Mouse (Mus musculus): ENCODE data around the gene Ifna2. TPM values are rescaled to one million over a fixed set of nuclear protein-coding genes. Genes with fewer than 3 reads are reported as not detected.

The Ifna2 gene
- polyA plus RNA-seq, 1 experiment from 2014 or later: not detected

GRCm38 (mm10) chr4:88681353-88681752, 2.4 kb downstream of the Ifna2 start:
- Histone ChIP-seq H3K4me2 (replicated peaks; ENCODE audit: low read depth, low read length) (no peak overlapping the region), H3K36me3 (ENCODE audit: insufficient read depth, low read length) (no peaks in the 10 kb centered on the region), H3K27me3 (replicated peaks; ENCODE audit: insufficient read depth, low read length) (no peaks in the 10 kb centered on the region), H3K9me3 (ENCODE audit: low read length) (no peaks in the 10 kb centered on the region), H3K4me3 (ENCODE audit: low read depth, low read length) (no peak overlapping the region), H3K27ac (ENCODE audit: low read length) (no peak overlapping the region), H3K4me1 (ENCODE audit: insufficient read depth, low read depth, low read length) (no peaks in the 10 kb centered on the region), H3K9ac (replicated peaks; ENCODE audit: low read depth) (no peak overlapping the region)
- WGBS: 40% methylated on average over 3 of the region's 3 CpGs
- ATAC-seq (no peak), DNase-seq (ENCODE audit: low spot score) (no peak)
- TF ChIP-seq EP300 (IDR thresholded peaks at IDR 0.05) (no peak), CTCF (IDR thresholded peaks at IDR 0.05) (no peak)

- DNase-seq (ENCODE audit: low spot score): peak; percentile 40
- no peaks in the 10 kb centered on the region for H3K27me3 ChIP-seq (replicated peaks; ENCODE audit: insufficient read depth, low read length)
- no peak for ATAC-seq
Observed at GRCm38 (mm10) chr4:88680362-88680761, 3.4 kb downstream of the Ifna2 start.

GRCm38 (mm10) chr4:88676824-88677223, 6.9 kb downstream of the Ifna2 start, which contains the start of gene Ifna16:
TSS of gene Ifna16 (minus strand) at chr4:88676924.
- H3K9me3 ChIP-seq (ENCODE audit: low read length): no peaks in the 10 kb centered on the region

More at GRCm38 (mm10) chr4:88680362-88680761, 3.4 kb downstream of the Ifna2 start:
- Histone ChIP-seq H3K4me2 (replicated peaks; ENCODE audit: low read depth, low read length) (no peak overlapping the region), H3K9me3 (ENCODE audit: low read length) (no peaks in the 10 kb centered on the region), H3K27ac (ENCODE audit: low read length) (no peak overlapping the region), H3K36me3 (ENCODE audit: insufficient read depth, low read length) (no peaks in the 10 kb centered on the region), H3K4me1 (ENCODE audit: insufficient read depth, low read depth, low read length) (no peaks in the 10 kb centered on the region), H3K4me3 (ENCODE audit: low read depth, low read length) (no peak overlapping the region), H3K9ac (replicated peaks; ENCODE audit: low read depth) (no peak overlapping the region)
- no peak for TF ChIP-seq EP300 (IDR thresholded peaks at IDR 0.05)
- TF ChIP-seq CTCF (IDR thresholded peaks at IDR 0.05): peak; percentile 60
- 41% methylated on average over 8 of the region's 8 CpGs for WGBS

DNA sequence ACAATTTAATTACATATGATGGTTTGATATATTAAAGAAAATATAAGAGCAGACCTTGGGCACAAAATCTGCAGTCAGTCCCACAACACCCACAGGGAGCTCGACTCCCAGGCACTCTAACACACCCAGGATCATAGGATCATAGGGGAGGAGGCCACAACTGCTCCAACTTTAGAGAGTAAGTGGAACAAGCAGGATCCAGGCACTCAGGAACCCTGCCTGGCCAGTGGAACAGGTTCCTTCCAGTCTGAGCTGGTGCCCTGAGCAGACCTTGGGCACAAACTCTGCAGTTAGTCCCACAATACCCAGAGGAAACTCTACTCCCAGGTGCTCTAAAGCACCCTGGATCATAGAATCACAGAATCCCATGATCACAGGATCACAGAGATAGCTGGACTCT, 28.3 kb downstream of the Ifna2 start:
- no peak overlapping the region for H3K9ac ChIP-seq (replicated peaks; ENCODE audit: low read depth)

More at GRCm38 (mm10) chr4:88676824-88677223, 6.9 kb downstream of the Ifna2 start, which contains the start of gene Ifna16:
- Histone ChIP-seq H3K4me2 (replicated peaks; ENCODE audit: low read depth, low read length) (no peak within 1 kb of the TSS), H3K9ac (replicated peaks; ENCODE audit: low read depth) (no peak within 1 kb of the TSS), H3K27ac (ENCODE audit: low read length) (no peak within 1 kb of the TSS), H3K27me3 (replicated peaks; ENCODE audit: insufficient read depth, low read length) (no peaks in the 10 kb centered on the region), H3K36me3 (ENCODE audit: insufficient read depth, low read length) (no peaks in the 10 kb centered on the region), H3K4me1 (ENCODE audit: insufficient read depth, low read depth, low read length) (no peaks in the 10 kb centered on the region), H3K4me3 (ENCODE audit: low read depth, low read length) (no peak within 1 kb of the TSS)
- WGBS: 88% methylated on average over 1 of the region's 1 CpGs
- TF ChIP-seq CTCF (IDR thresholded peaks at IDR 0.05): no peak
- TF ChIP-seq EP300 (IDR thresholded peaks at IDR 0.05): no peak
- ATAC-seq (no peak), DNase-seq (ENCODE audit: low spot score) (no peak)

GRCm38 (mm10) chr4:88653644-88654043, 30.1 kb downstream of the Ifna2 start:
- Histone ChIP-seq H3K4me3 (ENCODE audit: low read depth, low read length) (no peak overlapping the region), H3K27me3 (replicated peaks; ENCODE audit: insufficient read depth, low read length) (no peaks in the 10 kb centered on the region), H3K9me3 (ENCODE audit: low read length) (no peaks in the 10 kb centered on the region), H3K4me2 (replicated peaks; ENCODE audit: low read depth, low read length) (no peak overlapping the region), H3K27ac (ENCODE audit: low read length) (no peak overlapping the region), H3K4me1 (ENCODE audit: insufficient read depth, low read depth, low read length) (no peaks in the 10 kb centered on the region), H3K36me3 (ENCODE audit: insufficient read depth, low read length) (no peaks in the 10 kb centered on the region), H3K9ac (replicated peaks; ENCODE audit: low read depth) (no peak overlapping the region)
- ATAC-seq (no peak), DNase-seq (ENCODE audit: low spot score) (no peak)
- TF ChIP-seq CTCF (IDR thresholded peaks at IDR 0.05) (no peak), EP300 (IDR thresholded peaks at IDR 0.05) (no peak)
- 73% methylated on average over 3 of the region's 3 CpGs for WGBS

More for the DNA sequence above, 28.3 kb downstream of the Ifna2 start:
- 14% methylated on average over 1 of the region's 1 CpGs for WGBS
- DNase-seq (ENCODE audit: low spot score): no peak
- no peak overlapping the region for H3K27ac ChIP-seq (ENCODE audit: low read length)
- H3K4me2 ChIP-seq (replicated peaks; ENCODE audit: low read depth, low read length): no peak overlapping the region
- no peak overlapping the region for H3K4me3 ChIP-seq (ENCODE audit: low read depth, low read length)
- H3K27me3 ChIP-seq (replicated peaks; ENCODE audit: insufficient read depth, low read length): no peaks in the 10 kb centered on the region
- H3K9me3 ChIP-seq (ENCODE audit: low read length): no peaks in the 10 kb centered on the region
- TF ChIP-seq EP300 (IDR thresholded peaks at IDR 0.05) (no peak), CTCF (IDR thresholded peaks at IDR 0.05) (no peak)
- no peak for ATAC-seq
- H3K4me1 ChIP-seq (ENCODE audit: insufficient read depth, low read depth, low read length): no peaks in the 10 kb centered on the region
- H3K36me3 ChIP-seq (ENCODE audit: insufficient read depth, low read length): no peaks in the 10 kb centered on the region

GRCm38 (mm10) chr4:88644359-88644758, 39.4 kb downstream of the Ifna2 start, which contains the start of gene Ifna13:
TSS of gene Ifna13 (minus strand) at chr4:88644459.
- Histone ChIP-seq H3K4me1 (ENCODE audit: insufficient read depth, low read depth, low read length) (no peaks in the 10 kb centered on the region), H3K9ac (replicated peaks; ENCODE audit: low read depth) (no peak within 1 kb of the TSS), H3K27me3 (replicated peaks; ENCODE audit: insufficient read depth, low read length) (no peaks in the 10 kb centered on the region), H3K36me3 (ENCODE audit: insufficient read depth, low read length) (no peaks in the 10 kb centered on the region), H3K4me3 (ENCODE audit: low read depth, low read length) (no peak within 1 kb of the TSS), H3K9me3 (ENCODE audit: low read length) (no peaks in the 10 kb centered on the region), H3K4me2 (replicated peaks; ENCODE audit: low read depth, low read length) (no peak within 1 kb of the TSS), H3K27ac (ENCODE audit: low read length) (no peak within 1 kb of the TSS)
- WGBS: 42% methylated on average over 2 of the region's 2 CpGs
- TF ChIP-seq EP300 (IDR thresholded peaks at IDR 0.05): no peak
- no peak for ATAC-seq
- DNase-seq (ENCODE audit: low spot score): no peak

DNA sequence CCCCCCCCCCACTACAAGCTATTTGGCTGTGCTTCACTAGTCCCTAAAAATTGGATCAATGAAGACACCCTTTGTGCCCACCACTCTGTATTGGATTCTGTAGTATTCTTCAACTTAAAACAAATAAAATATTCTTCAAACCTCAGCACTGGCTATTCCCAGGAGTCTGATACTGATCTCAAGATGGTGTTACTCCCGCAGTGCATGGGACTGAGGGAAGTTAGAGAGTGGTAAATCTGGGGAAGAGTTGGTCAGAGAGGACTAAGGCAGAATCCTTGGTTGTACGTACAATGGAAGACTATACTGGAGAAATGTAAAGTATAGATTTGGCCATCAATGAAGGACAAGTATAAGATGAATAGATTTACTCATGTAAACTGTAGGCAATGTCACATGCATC, 41.2 kb downstream of the Ifna2 start:
- no peak overlapping the region for H3K4me3 ChIP-seq (ENCODE audit: low read depth, low read length)
- TF ChIP-seq EP300 (IDR thresholded peaks at IDR 0.05) (no peak), CTCF (IDR thresholded peaks at IDR 0.05) (no peak)
- ATAC-seq (no peak), DNase-seq (ENCODE audit: low spot score) (no peak)
- 14% methylated on average over 2 of the region's 2 CpGs for WGBS
- no peaks in the 10 kb centered on the region for H3K27me3 ChIP-seq (replicated peaks; ENCODE audit: insufficient read depth, low read length)
- no peak overlapping the region for H3K4me2 ChIP-seq (replicated peaks; ENCODE audit: low read depth, low read length)
- H3K9ac ChIP-seq (replicated peaks; ENCODE audit: low read depth): no peak overlapping the region
- no peaks in the 10 kb centered on the region for H3K4me1 ChIP-seq (ENCODE audit: insufficient read depth, low read depth, low read length)
- H3K27ac ChIP-seq (ENCODE audit: low read length): no peak overlapping the region
- no peaks in the 10 kb centered on the region for H3K9me3 ChIP-seq (ENCODE audit: low read length)
- H3K36me3 ChIP-seq (ENCODE audit: insufficient read depth, low read length): no peaks in the 10 kb centered on the region

Measured in lung, postnatal 0 days (tissue).